Mouse (Mus musculus): ENCODE measurements around the gene Mpp1. TPM values are rescaled to one million over a fixed set of nuclear protein-coding genes. Genes with fewer than 3 reads are reported as not detected.

The Mpp1 gene
- total and polyA plus RNA-seq, 3 experiments: 3.7 to 57.8 (median 45.1) TPM

GRCm38 (mm10) chrX:75125606-75126005, 5.2 kb downstream of the Mpp1 start:
- Histone ChIP-seq H3K27me3 (ENCODE audit: insufficient read depth, low read length) (no peaks in the 10 kb centered on the region), H3K36me3 (replicated peaks) (peaks cover 18% of the 10 kb centered on the region), H3K9me3 (replicated peaks) (no peaks in the 10 kb centered on the region), H3K4me1 (ENCODE audit: insufficient read depth, low read depth, low read length) (peaks cover 16% of the 10 kb centered on the region; the same call in 1 of the 2 replicates), H3K4me3 (ENCODE audit: low read depth, low read length) (no peak overlapping the region)
- ATAC-seq (ENCODE audit: extremely low read depth, insufficient number of reproducible peaks, low FRiP score, poor library complexity, severe bottlenecking) (no peak), DNase-seq (ENCODE audit: low spot score) (no peak)
- no peak for TF ChIP-seq POLR2AphosphoS5 (IDR thresholded peaks at IDR 0.05; ENCODE audit: insufficient replicate concordance, low read depth, low read length)
- TF ChIP-seq GATA2 (IDR thresholded peaks at IDR 0.05; ENCODE audit: borderline replicate concordance, low read depth, low read length): no peak
- TF ChIP-seq CTCF (IDR thresholded peaks at IDR 0.05; ENCODE audit: low read depth, low read length): no peak
- no peak for TF ChIP-seq GATA1 (IDR thresholded peaks at IDR 0.05; ENCODE audit: borderline replicate concordance, low read length)
- no peak for TF ChIP-seq TAL1 (conservative IDR thresholded peaks at IDR 0.05; ENCODE audit: low read depth, low read length)

GRCm38 (mm10) chrX:75115550-75115949, 15.3 kb downstream of the Mpp1 start:
- no peak overlapping the region for H3K4me3 ChIP-seq (ENCODE audit: low read depth, low read length)
- H3K27me3 ChIP-seq (ENCODE audit: insufficient read depth, low read length): no peaks in the 10 kb centered on the region
- peak; percentile 48 for TF ChIP-seq TAL1 (conservative IDR thresholded peaks at IDR 0.05; ENCODE audit: low read depth, low read length)
- no peak for TF ChIP-seq CTCF (IDR thresholded peaks at IDR 0.05; ENCODE audit: low read depth, low read length)
- no peaks in the 10 kb centered on the region for H3K9me3 ChIP-seq (replicated peaks)
- H3K36me3 ChIP-seq (replicated peaks): peaks cover 37% of the 10 kb centered on the region
- ATAC-seq (ENCODE audit: extremely low read depth, insufficient number of reproducible peaks, low FRiP score, poor library complexity, severe bottlenecking) (peak; percentile 68), DNase-seq (ENCODE audit: low spot score) (no peak)
- peaks cover 26% of the 10 kb centered on the region; the same call in 1 of the 2 replicates for H3K4me1 ChIP-seq (ENCODE audit: insufficient read depth, low read depth, low read length)

GRCm38 (mm10) chrX:75102293-75102692, 28.5 kb downstream of the Mpp1 start:
- peak; percentile 45; the same call in 1 of the 2 replicates for ATAC-seq (ENCODE audit: extremely low read depth, insufficient number of reproducible peaks, low FRiP score, poor library complexity, severe bottlenecking)
- TF ChIP-seq CTCF (IDR thresholded peaks at IDR 0.05; ENCODE audit: low read depth, low read length) (no peak), GATA2 (IDR thresholded peaks at IDR 0.05; ENCODE audit: borderline replicate concordance, low read depth, low read length) (no peak), TAL1 (conservative IDR thresholded peaks at IDR 0.05; ENCODE audit: low read depth, low read length) (no peak), POLR2AphosphoS5 (IDR thresholded peaks at IDR 0.05; ENCODE audit: insufficient replicate concordance, low read depth, low read length) (no peak), GATA1 (IDR thresholded peaks at IDR 0.05; ENCODE audit: borderline replicate concordance, low read length) (no peak)
- H3K36me3 ChIP-seq (replicated peaks): peaks cover 62% of the 10 kb centered on the region

GRCm38 (mm10) chrX:75098799-75099198, 32.0 kb downstream of the Mpp1 start:
- H3K9me3 ChIP-seq (replicated peaks): no peaks in the 10 kb centered on the region
- peaks cover 35% of the 10 kb centered on the region for H3K36me3 ChIP-seq (replicated peaks)
- no peak for DNase-seq (ENCODE audit: low spot score)
- no peaks in the 10 kb centered on the region for H3K27me3 ChIP-seq (ENCODE audit: insufficient read depth, low read length)
- peak overlapping the region; percentile 38; the same call in 1 of the 2 replicates for H3K4me3 ChIP-seq (ENCODE audit: low read depth, low read length)
- no peak for ATAC-seq (ENCODE audit: extremely low read depth, insufficient number of reproducible peaks, low FRiP score, poor library complexity, severe bottlenecking)
- peaks cover 15% of the 10 kb centered on the region; the same call in 1 of the 2 replicates for H3K4me1 ChIP-seq (ENCODE audit: insufficient read depth, low read depth, low read length)
- TF ChIP-seq CTCF (IDR thresholded peaks at IDR 0.05; ENCODE audit: low read depth, low read length): no peak
- TF ChIP-seq GATA2 (IDR thresholded peaks at IDR 0.05; ENCODE audit: borderline replicate concordance, low read depth, low read length): no peak
- TF ChIP-seq TAL1 (conservative IDR thresholded peaks at IDR 0.05; ENCODE audit: low read depth, low read length): no peak
- no peak for TF ChIP-seq GATA1 (IDR thresholded peaks at IDR 0.05; ENCODE audit: borderline replicate concordance, low read length)
- no peak for TF ChIP-seq POLR2AphosphoS5 (IDR thresholded peaks at IDR 0.05; ENCODE audit: insufficient replicate concordance, low read depth, low read length)

More at GRCm38 (mm10) chrX:75102293-75102692, 28.5 kb downstream of the Mpp1 start:
- no peaks in the 10 kb centered on the region for H3K27me3 ChIP-seq (ENCODE audit: insufficient read depth, low read length)
- H3K4me3 ChIP-seq (ENCODE audit: low read depth, low read length): no peak overlapping the region
- no peak for DNase-seq (ENCODE audit: low spot score)
- no peaks in the 10 kb centered on the region for H3K9me3 ChIP-seq (replicated peaks)
- peaks cover 26% of the 10 kb centered on the region; the same call in 1 of the 2 replicates for H3K4me1 ChIP-seq (ENCODE audit: insufficient read depth, low read depth, low read length)

- peaks cover 14% of the 10 kb centered on the region; the same call in 1 of the 2 replicates for H3K4me1 ChIP-seq (ENCODE audit: insufficient read depth, low read depth, low read length)
- no peaks in the 10 kb centered on the region for H3K27me3 ChIP-seq (ENCODE audit: insufficient read depth, low read length)
- peak overlapping the region; percentile 77 for H3K4me3 ChIP-seq (ENCODE audit: low read depth, low read length)
- DNase-seq (ENCODE audit: low spot score): no peak
- no peaks in the 10 kb centered on the region for H3K9me3 ChIP-seq (replicated peaks)
- H3K36me3 ChIP-seq (replicated peaks): peaks cover 20% of the 10 kb centered on the region
- TF ChIP-seq TAL1 (conservative IDR thresholded peaks at IDR 0.05; ENCODE audit: low read depth, low read length) (no peak), POLR2AphosphoS5 (IDR thresholded peaks at IDR 0.05; ENCODE audit: insufficient replicate concordance, low read depth, low read length) (no peak), CTCF (IDR thresholded peaks at IDR 0.05; ENCODE audit: low read depth, low read length) (no peak), GATA2 (IDR thresholded peaks at IDR 0.05; ENCODE audit: borderline replicate concordance, low read depth, low read length) (no peak), GATA1 (IDR thresholded peaks at IDR 0.05; ENCODE audit: borderline replicate concordance, low read length) (no peak)
- 0 out of 2 replicates have a peak, but pooled peaks have one; percentile 4 for ATAC-seq (ENCODE audit: extremely low read depth, insufficient number of reproducible peaks, low FRiP score, poor library complexity, severe bottlenecking)
Measured at GRCm38 (mm10) chrX:75096163-75096770, 34.5 kb downstream of the Mpp1 start.

- Histone ChIP-seq H3K36me3 (replicated peaks) (peaks cover 13% of the 10 kb centered on the region), H3K4me3 (ENCODE audit: low read depth, low read length) (peak within 1 kb of the TSS; percentile 77), H3K4me1 (ENCODE audit: insufficient read depth, low read depth, low read length) (peaks cover 7% of the 10 kb centered on the region; the same call in 1 of the 2 replicates), H3K27me3 (ENCODE audit: insufficient read depth, low read length) (no peaks in the 10 kb centered on the region), H3K9me3 (replicated peaks) (no peaks in the 10 kb centered on the region)
- ATAC-seq (ENCODE audit: extremely low read depth, insufficient number of reproducible peaks, low FRiP score, poor library complexity, severe bottlenecking): peak; percentile 97
- TF ChIP-seq POLR2AphosphoS5 (IDR thresholded peaks at IDR 0.05; ENCODE audit: insufficient replicate concordance, low read depth, low read length) (no peak), GATA2 (IDR thresholded peaks at IDR 0.05; ENCODE audit: borderline replicate concordance, low read depth, low read length) (no peak), CTCF (IDR thresholded peaks at IDR 0.05; ENCODE audit: low read depth, low read length) (no peak), TAL1 (conservative IDR thresholded peaks at IDR 0.05; ENCODE audit: low read depth, low read length) (no peak)
- DNase-seq (ENCODE audit: low spot score): peak; percentile 47
Measured at GRCm38 (mm10) chrX:75095369-75096162, 35.2 kb downstream of the Mpp1 start, which contains the start of gene Dkc1. Dkc1 (plus strand) TSS chrX:75095854.
